Mouse (Mus musculus) brain, adult 2 months (tissue): ENCODE measurements around the gene Zfp36l2.

Experiments used
- DNase-seq: peaks from one replicate; pipeline ENCODE4 v3.0.0; 2011; ENCODE audit warnings: low read depth, low spot score

Zfp36l2 gene

DNA sequence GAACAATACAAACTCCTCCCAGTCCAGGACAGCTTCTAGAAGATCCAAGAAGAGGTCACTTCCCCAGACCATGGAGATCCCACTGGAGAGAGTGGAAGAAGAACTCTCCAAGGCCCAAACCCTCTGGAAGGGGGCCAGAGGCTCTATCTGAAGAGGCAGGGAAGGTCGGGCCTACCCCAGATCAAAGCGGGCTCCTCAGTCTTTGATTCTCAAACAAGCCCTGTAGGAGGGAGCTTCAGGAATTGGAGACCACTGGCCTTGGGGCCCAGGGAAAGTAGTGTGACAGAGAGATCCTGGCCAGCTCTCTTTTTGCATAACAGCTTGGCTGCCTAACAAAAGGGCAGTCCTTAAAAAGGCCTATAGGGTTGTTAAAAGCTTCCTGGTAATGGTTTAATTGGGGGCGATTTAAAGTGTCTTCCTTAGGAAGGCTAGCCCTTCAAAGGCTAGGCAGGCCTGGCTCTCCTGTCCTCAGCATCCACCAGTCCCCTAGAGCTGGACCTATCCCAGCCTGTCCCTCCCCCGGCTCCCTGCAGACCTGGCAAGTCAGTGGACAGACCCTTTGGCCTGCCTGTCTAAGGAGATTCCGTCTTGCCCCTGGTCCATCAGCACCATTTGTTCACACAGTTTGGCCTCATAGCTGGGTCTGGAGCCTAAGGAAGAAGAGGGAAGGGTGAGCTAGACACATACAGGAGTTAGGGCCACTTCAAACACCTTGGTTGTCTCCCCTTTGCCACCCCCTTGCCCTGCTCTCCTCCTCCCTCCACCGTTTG is 35.4 kb downstream of the Zfp36l2 start:
- no peak for DNase-seq

GRCm38 (mm10) chr17:84151306-84151705 is 36.4 kb downstream of the Zfp36l2 start:
- DNase-seq = no peak

DNA sequence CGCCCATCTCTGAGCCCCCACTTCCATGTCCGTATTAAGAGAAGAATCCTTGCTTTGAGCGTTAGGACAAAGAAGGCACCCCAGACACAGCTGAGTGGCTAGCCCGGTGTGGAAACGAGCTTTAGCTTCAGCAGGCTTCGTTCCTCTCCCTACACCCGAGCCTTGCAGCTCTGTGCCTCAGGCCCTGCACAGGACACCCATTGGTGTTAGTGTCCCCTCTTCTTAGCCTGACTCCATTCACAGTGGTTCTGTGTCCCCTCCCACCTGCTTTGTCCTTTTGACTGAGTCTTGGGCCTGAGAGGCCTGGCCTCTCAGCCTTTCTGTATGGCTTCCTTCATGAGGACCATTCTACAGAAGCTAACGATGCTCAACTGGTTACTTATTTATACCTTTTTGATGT is 37.5 kb downstream of the Zfp36l2 start:
- no peak for DNase-seq

DNA sequence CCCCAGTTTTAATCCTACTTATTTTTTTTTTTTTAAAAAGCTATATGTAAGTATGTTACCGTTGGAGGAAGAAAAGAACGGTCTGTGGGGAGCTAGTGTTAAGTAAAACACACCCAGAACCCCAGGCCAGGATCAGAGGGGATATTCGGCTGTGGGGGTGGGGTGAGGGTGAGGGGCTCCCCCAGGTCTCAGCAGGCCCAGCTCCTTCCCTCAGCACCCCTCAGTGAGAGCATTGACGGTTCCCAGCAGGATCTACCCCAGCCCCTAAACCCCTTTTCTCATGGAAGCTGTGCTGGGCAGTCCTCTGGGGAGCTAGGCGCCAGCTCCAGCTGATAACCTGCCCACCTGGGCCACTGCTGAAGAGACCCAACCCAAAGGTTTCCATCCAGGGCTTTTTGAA is 38.2 kb downstream of the Zfp36l2 start:
- DNase-seq = no peak

GRCm38 (mm10) chr17:84148499-84149484 is 39.0 kb downstream of the Zfp36l2 start:
- peak; percentile 94 for DNase-seq

DNA sequence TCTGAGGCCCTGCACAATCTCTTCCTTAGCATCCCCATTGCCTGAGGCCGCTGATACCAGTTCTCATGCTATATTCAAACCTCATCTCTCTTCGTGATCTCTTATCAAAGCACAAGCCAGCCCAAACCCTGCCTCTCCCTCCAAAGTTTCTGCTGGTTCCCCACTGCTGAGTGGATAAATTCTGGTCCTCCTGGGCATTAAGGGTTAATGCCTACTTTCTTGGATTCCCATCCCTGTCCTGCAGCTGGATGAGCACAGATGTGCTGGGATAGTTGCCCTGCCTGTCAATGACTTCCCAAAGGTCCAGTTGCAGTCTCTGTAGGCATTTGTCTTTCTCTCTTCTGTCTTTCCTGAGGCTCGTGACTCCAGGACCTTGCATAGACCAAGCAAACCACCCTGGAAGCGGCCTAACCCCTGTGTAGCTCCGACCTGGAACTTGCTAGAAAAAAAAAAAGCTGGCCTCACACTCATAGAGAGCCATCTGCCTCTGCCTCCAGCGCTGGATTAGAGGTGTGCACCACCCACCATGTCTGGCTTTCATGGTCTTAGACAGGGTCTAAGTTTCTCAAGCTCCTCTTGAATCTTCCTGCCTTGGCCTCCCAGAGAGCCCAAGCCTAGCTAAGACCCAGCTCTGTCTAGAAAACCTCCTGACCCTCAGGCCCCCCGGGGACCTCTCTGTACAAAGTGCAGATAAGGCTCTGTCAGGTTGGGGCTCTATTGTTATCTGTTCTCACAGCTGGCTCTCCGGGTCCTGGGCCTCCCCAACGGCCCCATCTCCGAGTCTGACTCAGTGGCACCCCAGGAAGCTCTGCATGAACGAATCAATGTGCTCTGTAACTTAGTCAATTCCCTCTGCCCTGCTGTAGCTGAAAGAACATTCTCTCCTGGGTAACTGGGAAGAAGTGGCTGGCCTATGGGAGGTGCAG is 40.3 kb downstream of the Zfp36l2 start:
- DNase-seq = no peak

GRCm38 (mm10) chr17:84146458-84147182 is 41.1 kb downstream of the Zfp36l2 start:
- DNase-seq = no peak

DNA sequence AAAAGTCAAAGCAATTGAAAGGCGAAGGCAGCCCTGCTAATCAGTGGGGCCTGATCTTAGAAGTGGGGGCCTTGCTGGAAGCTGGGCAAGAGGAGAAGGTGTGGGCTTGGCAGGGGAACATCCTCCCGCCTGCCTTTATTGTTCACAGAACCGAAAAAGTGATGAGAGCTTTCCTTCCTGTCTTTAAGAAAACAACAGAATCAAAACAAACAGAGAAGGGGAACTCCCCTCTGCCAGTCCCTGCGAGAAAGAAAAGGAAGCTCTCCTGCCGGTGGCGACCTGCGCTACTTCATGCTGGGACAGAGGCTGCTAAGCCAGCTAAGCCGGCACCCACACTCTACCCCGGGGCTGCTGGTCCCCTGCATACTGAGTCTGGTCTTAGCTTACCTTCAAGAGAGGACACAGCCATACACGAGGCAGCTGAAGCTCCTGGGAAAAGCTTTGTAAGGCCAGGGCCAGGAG is 41.9 kb downstream of the Zfp36l2 start:
- peak; percentile 20 for DNase-seq

GRCm38 (mm10) chr17:84144762-84145599 is 42.8 kb downstream of the Zfp36l2 start:
- no peak for DNase-seq

DNA sequence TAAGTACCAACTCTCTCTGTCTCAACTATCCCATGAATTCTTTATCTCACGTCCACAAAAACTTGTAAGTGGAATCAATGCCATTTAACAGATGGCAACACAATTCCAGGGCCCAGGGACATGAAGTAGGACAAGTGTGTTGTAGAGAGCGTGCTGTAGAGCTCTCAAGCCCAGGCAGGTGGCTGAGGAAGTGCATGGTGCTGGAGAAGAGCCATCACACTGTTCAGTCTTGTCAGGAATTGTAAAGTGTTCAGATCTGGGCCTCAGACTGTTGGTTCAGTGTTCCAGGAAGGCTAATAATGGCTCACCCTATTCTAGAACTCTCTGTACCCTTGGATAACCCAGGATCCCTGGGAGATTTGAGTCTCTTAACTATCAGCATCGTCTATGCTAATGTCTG is 43.6 kb downstream of the Zfp36l2 start:
- no peak for DNase-seq

GRCm38 (mm10) chr17:84143219-84143844 is 44.4 kb downstream of the Zfp36l2 start:
- no peak for DNase-seq

DNA sequence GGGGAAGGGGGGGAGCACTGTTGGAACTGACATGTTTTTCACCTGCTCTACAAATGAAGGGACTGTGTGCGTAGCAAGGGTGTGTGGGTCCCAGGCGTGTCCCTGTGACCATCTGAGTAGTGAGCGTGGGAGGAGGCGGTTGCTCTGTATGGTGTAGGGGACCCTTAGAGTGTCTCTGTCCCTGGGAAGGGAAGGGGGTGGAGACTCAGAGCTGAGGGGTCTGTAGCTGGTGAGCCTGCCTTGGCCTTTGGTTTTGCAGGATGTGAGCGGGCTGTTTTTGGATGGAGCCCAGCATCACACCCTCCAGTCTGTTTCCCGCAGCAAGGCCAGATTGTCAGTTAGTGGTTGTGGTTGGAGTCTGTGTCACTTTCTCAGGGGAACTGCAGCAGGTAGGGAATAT is 46.1 kb downstream of the Zfp36l2 start:
- no peak for DNase-seq

- DNase-seq = peak; percentile 65
These were observed 46.8 kb downstream of the Zfp36l2 start for GRCm38 (mm10) chr17:84140822-84141507.

GRCm38 (mm10) chr17:84137393-84138171 is 50.2 kb downstream of the Zfp36l2 start:
- DNase-seq = no peak

DNA sequence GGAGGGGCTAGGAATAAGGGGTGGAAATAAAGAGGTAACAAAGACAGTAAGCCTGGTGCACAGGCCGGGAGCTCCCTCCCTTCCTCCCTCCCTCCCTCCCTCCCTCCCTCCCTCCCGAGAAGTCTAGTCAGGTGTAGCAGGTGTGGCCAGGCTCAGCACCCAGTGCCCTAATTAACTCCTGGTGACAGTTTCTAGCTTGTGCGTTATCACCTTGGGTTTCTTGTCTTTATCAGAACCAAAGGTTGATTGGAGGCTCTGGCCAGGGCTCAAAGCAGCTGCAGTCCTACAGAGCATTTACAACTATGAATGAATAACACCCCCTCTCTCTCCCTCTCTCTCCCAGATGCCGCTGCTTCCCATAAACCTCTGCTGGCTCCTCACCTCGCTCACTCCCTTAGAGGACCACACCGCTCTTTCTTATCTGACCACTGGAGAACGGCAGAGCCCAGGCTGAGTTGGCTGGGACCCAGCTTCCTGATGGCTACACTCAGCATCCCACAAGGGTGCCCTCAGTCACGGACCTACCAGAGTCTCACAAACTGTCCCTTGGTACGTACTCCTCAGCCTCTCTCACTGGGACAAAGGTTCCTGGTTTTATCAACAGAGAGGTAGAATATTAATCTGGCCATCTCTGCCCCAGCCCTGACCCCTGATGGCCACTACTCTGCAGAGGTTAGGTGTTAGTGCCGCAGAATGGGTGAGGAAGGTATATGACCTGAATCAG is 50.9 kb downstream of the Zfp36l2 start:
- DNase-seq = no peak

DNA sequence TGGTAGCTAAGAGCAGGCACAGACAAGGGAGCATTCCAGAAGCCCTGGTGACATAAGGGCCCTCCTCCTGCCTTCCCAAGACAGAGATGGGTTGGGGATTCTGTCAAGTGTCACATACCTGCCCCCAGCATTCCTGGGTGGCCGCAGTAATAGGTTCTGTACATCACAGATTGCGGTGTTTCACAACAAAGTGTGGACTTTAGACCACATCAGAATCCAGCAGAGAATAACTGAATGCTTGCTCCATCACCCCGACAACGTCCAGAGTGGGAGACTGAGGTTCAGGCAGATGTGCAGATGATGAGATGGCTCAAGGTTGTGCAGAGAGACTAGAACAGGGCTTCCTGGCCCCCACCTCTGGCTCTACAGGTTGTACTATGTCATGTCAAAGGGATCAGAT is 51.5 kb downstream of the Zfp36l2 start:
- no peak for DNase-seq

GRCm38 (mm10) chr17:84135243-84135642 is 52.5 kb downstream of the Zfp36l2 start:
- DNase-seq = no peak
